Comparison of ENCODE assay signal across 8 mouse cellular contexts in the genomic region with DNA sequence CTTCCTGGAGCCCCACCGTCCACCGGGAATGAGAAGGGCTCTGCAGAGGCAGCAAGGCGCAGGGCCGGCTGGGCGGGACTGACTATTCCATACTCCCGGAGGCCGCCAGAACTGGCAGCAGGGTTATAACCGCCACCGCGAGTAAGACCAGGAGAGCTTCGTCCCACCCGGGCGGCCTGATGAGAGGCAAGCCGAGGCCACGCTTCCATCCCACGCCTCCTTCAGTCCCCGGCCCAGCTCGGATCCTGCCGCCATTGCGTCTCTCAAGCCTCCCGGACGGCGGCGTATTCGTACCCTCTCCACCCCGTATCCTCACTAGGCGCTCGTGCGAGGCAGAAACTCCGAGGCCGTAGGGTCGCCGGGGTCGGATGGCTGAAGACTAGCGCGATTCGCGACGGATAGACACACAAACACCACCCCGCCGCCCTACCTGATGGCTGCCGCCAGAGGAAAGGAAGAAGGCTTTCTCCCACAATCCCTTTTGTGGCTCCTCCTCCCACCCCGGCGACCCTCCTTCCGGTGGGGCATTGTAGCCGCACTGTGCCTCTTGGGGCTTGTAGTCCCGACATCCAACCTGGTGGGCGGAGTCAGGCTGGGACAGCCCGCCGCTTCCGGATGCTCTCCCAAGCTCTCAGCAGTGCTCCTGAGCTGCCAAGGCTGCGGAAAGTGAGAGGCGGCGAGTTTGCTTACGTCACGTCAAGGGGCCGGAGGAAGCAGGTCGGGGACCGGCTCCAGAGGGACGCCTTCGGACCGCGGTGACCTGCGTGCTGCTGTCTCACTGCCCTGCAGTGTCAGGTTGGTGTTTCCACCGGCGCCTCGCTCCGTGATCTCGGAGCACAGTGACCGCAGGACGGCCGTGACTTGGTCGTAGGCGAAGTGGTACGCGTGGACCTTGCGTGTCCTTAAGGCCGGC. TPM values are rescaled to one million over a fixed set of nuclear protein-coding genes. Genes with fewer than 3 reads are reported as not detected.
DNase-seq lines count a peak whose midpoint lies in the region; ATAC-seq and TF ChIP-seq lines count a peak whose summit lies in the region.

Gene Nkiras1, plus strand, starts transcription at position 608 of the 913 bp plus-strand sequence.
Gene Rpl15, minus strand, starts transcription at position 863 of the 913 bp plus-strand sequence.

- H3K4me2 ChIP-seq in forebrain, embryonic 15.5 days (replicated peaks), result peak within 1 kb of the TSS; percentile 74

- peak; percentile 87 for TF ChIP-seq POLR2A in lung, adult 2 months (IDR thresholded peaks at IDR 0.05; ENCODE audit: borderline replicate concordance, extremely low read depth, low read depth, low read length)

- ATAC-seq in forebrain, embryonic 15.5 days (replicated peaks), result peak; percentile 100
- peak; percentile 97 for ATAC-seq in neutrophil, adult 5-6 weeks (ENCODE audit: extremely low read depth, insufficient number of reproducible peaks, low FRiP score, poor library complexity, severe bottlenecking)

- DNase-seq in ES-E14 (ENCODE audit: low read depth, low spot score), result peak; percentile 96
- peak; percentile 100 for DNase-seq in cerebellum, adult 11-12 months
- DNase-seq in heart, postnatal 25 days (ENCODE audit: low spot score), result peak; percentile 99
- peak; percentile 99 for DNase-seq in layer of hippocampus, adult 18-20 months (ENCODE audit: low spot score in 2 of 2)
- DNase-seq in lung, adult 2 months, result peak; percentile 97
- peak; percentile 99 for DNase-seq in thymus, adult 18-20 months

- peak within 1 kb of the TSS; percentile 65 for H3K27ac ChIP-seq in ES-E14 (ENCODE audit: insufficient read depth, low read depth, low read length, poor library complexity, severe bottlenecking)
- peak within 1 kb of the TSS; percentile 83 for H3K27ac ChIP-seq in forebrain, embryonic 15.5 days (replicated peaks)

- H3K9me3 ChIP-seq in ES-E14 (ENCODE audit: control insufficient read depth, insufficient read depth, low read depth, low read length), result no peaks in the 10 kb centered on the region
- H3K9me3 ChIP-seq in forebrain, embryonic 15.5 days, result no peaks in the 10 kb centered on the region

- H3K36me3 ChIP-seq in ES-E14 (ENCODE audit: control insufficient read depth, insufficient read depth, low read length, poor library complexity, severe bottlenecking), result peaks cover 21% of the 10 kb centered on the region
- peaks cover 22% of the 10 kb centered on the region for H3K36me3 ChIP-seq in forebrain, embryonic 15.5 days

- H3K9ac ChIP-seq in ES-E14 (ENCODE audit: insufficient read depth, low read depth, low read length, poor library complexity, severe bottlenecking), result peak within 1 kb of the TSS; percentile 94
- peak within 1 kb of the TSS; percentile 99 for H3K9ac ChIP-seq in forebrain, embryonic 15.5 days (replicated peaks)

- intact Hi-C loops in heart, postnatal 25 days (cut with DNase I), result loop anchor here (5.0 kb wide), 1 partner anchor 62 kb away; the partner anchor contains the start of gene Ube2e1

- WGBS in forebrain, embryonic 15.5 days, result under 1% methylated on average over 78 of the region's 78 CpGs
- WGBS in lung, adult 2 months, result under 1% methylated on average over 78 of the region's 78 CpGs

- in situ Hi-C loops in ES-E14 (cut with MboI; ENCODE audit: low sequenced_read_pairs in 2 of 2, unreplicated experiment in 2 of 2), result no loop called here

- H3K4me3 ChIP-seq in ES-E14 (ENCODE audit: insufficient read depth in 1 of 2, low read depth in 1 of 2, low read length in 2 of 2, poor library complexity in 1 of 2, severe bottlenecking in 1 of 2), result peak within 1 kb of the TSS; percentile 90 to 99
- peak within 1 kb of the TSS; percentile 93 for H3K4me3 ChIP-seq in forebrain, embryonic 15.5 days
- peak within 1 kb of the TSS; percentile 98 for H3K4me3 ChIP-seq in lung, adult 2 months (replicated peaks; ENCODE audit: extremely low read depth, low read depth, low read length)

- no peak for TF ChIP-seq CTCF in lung, adult 2 months (IDR thresholded peaks at IDR 0.05; ENCODE audit: insufficient read depth, low read length)

- no peaks in the 10 kb centered on the region for H3K27me3 ChIP-seq in forebrain, embryonic 15.5 days

- peaks cover 0 to 3% of the 10 kb centered on the region in 2 experiments; a peak in 1 of 4 replicates for H3K4me1 ChIP-seq in ES-E14 (ENCODE audit: control insufficient read depth in 2 of 2, insufficient read depth in 2 of 2, low read length in 2 of 2, poor library complexity in 1 of 2)
- peaks cover 32% of the 10 kb centered on the region for H3K4me1 ChIP-seq in forebrain, embryonic 15.5 days
- H3K4me1 ChIP-seq in lung, adult 2 months (ENCODE audit: control insufficient read depth, insufficient read depth, low read length), result peaks cover 4% of the 10 kb centered on the region

TF ChIP-seq in ES-E14, 5 proteins besides CTCF, POLR2A, EP300 and RAD21:
- TF ChIP-seq ZNF384 (IDR thresholded peaks at IDR 0.05; ENCODE audit: low read depth, low read length), result no peak
- no peak for TF ChIP-seq ZC3H11A (IDR thresholded peaks at IDR 0.05; ENCODE audit: borderline replicate concordance, low read depth, low read length)
- TF ChIP-seq HCFC1 (IDR thresholded peaks at IDR 0.05; ENCODE audit: borderline replicate concordance, insufficient read depth, low read length), result peak; percentile 93
- no peak for TF ChIP-seq MAFK (IDR thresholded peaks at IDR 0.05; ENCODE audit: insufficient read depth, low read depth, low read length)
- TF ChIP-seq CHD2 (IDR thresholded peaks at IDR 0.05; ENCODE audit: low read depth, low read length), result no peak
TF ChIP-seq in ES-E14: peak in this region for 1.

RNA-seq across cellular contexts. Expression of gene Nkiras1, which starts in this region (rescaled TPM):
- total RNA-seq in ES-E14 (2012; rRNA removed), result 8.1 and 8.6 TPM in 2 replicates
- 29.5 and 33.3 TPM in 2 replicates for polyA plus RNA-seq in forebrain, embryonic 15.5 days (2015; fragmentation: Nextera tagmentation; extraction: Ambion mirVana)
- 10 to 100 TPM; 36.1 to 37.2 TPM for total RNA-seq in heart, postnatal 25 days (2021)
- total RNA-seq in layer of hippocampus, adult 18-20 months (2021), result 10 to 100 TPM; 84.1 to 84.5 TPM
- 3.0 and 5.0 TPM in 2 replicates for polyA plus RNA-seq in lung, adult 2 months (2012; rRNA removed)
- total RNA-seq in neutrophil, adult 5-6 weeks (2017), result 23.6 and 27.5 TPM in 2 replicates

RNA-seq across cellular contexts. Expression of gene Rpl15, which starts in this region (rescaled TPM):
- total RNA-seq in ES-E14 (2012; rRNA removed), result 1,492 and 1,639 TPM in 2 replicates
- polyA plus RNA-seq in forebrain, embryonic 15.5 days (2015; fragmentation: Nextera tagmentation; extraction: Ambion mirVana), result 315 and 322 TPM in 2 replicates
- 100 to 1,000 TPM; 564 to 583 TPM for total RNA-seq in heart, postnatal 25 days (2021)
- total RNA-seq in layer of hippocampus, adult 18-20 months (2021), result 100 to 1,000 TPM; 368 to 388 TPM
- 105 and 148 TPM in 2 replicates for polyA plus RNA-seq in lung, adult 2 months (2012; rRNA removed)
- total RNA-seq in neutrophil, adult 5-6 weeks (2017), result 768 and 793 TPM in 2 replicates

Comparison
In these comparisons a context has a peak if more than half of its experiments do, and no peak if none do; other contexts are left out.
1. Peak in every context shown above with its lines: DNase-seq, ATAC-seq, H3K4me3 ChIP-seq and H3K27ac ChIP-seq.